Mouse (Mus musculus) liver, postnatal 0 days (tissue): ENCODE measurements at regions not wholly inside any gene's neighbourhood (a gene's known extent, or its start where the extent isn't known, plus 50 kb on each side); places are given as distances from the start of the nearest gene placed in this dataset.

Experiments used
- CTCF ChIP-seq: sonication (generic); IDR thresholded peaks from 2 replicates; pipeline ENCODE4 v1.5.1; 2016; ENCODE audit warnings: antibody characterized with exemption, low read depth
- EP300 ChIP-seq: IDR thresholded peaks from 2 replicates; pipeline ENCODE4 v1.6.1; 2016; ENCODE audit warnings: antibody characterized with exemption, low read depth, mild to moderate bottlenecking

DNA sequence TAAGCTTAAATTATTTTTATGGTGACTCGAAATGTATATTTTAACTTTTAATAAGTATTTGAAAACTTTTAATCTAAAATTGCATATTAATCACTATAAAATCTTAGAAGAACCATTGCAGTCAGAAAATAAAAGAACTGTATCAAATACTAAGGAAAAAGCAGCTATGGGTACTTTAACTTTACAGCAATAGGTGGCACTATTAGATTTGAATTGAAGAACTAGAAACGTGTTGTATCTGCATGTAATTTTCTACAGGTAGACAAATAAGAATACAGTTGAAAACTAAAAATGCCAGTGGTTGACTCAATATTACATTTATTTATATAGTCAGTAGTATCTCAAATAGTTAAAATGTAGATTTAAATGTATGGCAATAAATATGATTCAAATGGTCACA, 1964.6 kb upstream of the Gm8797 start:
- TF ChIP-seq CTCF: no peak
- TF ChIP-seq EP300: no peak
